Mouse (Mus musculus): Measurements from ENCODE around the gene Iqck. TPM values are rescaled to one million over a fixed set of nuclear protein-coding genes. Genes with fewer than 3 reads are reported as not detected.
A peak's percentile ranks its signal among the peaks of the same experiment; 100 is the strongest.

Gene Iqck
- polyA plus RNA-seq, 1 experiment from 2014 or later: 2.0 TPM

- 47% methylated on average over 14 of the region's 14 CpGs for WGBS
- Histone ChIP-seq H3K4me2 (replicated peaks; ENCODE audit: low read depth, low read length) (no peak overlapping the region), H3K4me1 (ENCODE audit: control insufficient read depth, insufficient read depth, low read length) (no peaks in the 10 kb centered on the region), H3K27ac (ENCODE audit: low read length) (no peak overlapping the region), H3K9ac (replicated peaks; ENCODE audit: low read depth, low read length) (no peak overlapping the region), H3K9me3 (ENCODE audit: control insufficient read depth, low read depth, low read length) (no peaks in the 10 kb centered on the region), H3K36me3 (ENCODE audit: control insufficient read depth, insufficient read depth, low read length) (peaks cover 3% of the 10 kb centered on the region; the same call in 1 of the 2 replicates), H3K27me3 (ENCODE audit: control insufficient read depth, insufficient read depth, low read length) (no peaks in the 10 kb centered on the region), H3K4me3 (ENCODE audit: low read depth, low read length) (no peak overlapping the region)
- ATAC-seq (ENCODE audit: insufficient number of reproducible peaks, insufficient read depth, low FRiP score, low read depth): peak; percentile 39; the same call in 1 of the 2 replicates
Measured at GRCm38 (mm10) chr7:118976414-118977166, 121.0 kb downstream of the Iqck start.

GRCm38 (mm10) chr7:118977167-118977543 lies 121.6 kb downstream of the Iqck start:
- peaks cover 3% of the 10 kb centered on the region; the same call in 1 of the 2 replicates for H3K36me3 ChIP-seq (ENCODE audit: control insufficient read depth, insufficient read depth, low read length)
- no peak overlapping the region for H3K4me2 ChIP-seq (replicated peaks; ENCODE audit: low read depth, low read length)
- no peak overlapping the region for H3K4me3 ChIP-seq (ENCODE audit: low read depth, low read length)
- H3K9ac ChIP-seq (replicated peaks; ENCODE audit: low read depth, low read length): no peak overlapping the region
- WGBS: 79% methylated on average over 10 of the region's 10 CpGs
- no peak overlapping the region for H3K27ac ChIP-seq (ENCODE audit: low read length)
- H3K9me3 ChIP-seq (ENCODE audit: control insufficient read depth, low read depth, low read length): no peaks in the 10 kb centered on the region
- no peaks in the 10 kb centered on the region for H3K27me3 ChIP-seq (ENCODE audit: control insufficient read depth, insufficient read depth, low read length)
- ATAC-seq (ENCODE audit: insufficient number of reproducible peaks, insufficient read depth, low FRiP score, low read depth): no peak
- no peaks in the 10 kb centered on the region for H3K4me1 ChIP-seq (ENCODE audit: control insufficient read depth, insufficient read depth, low read length)

GRCm38 (mm10) chr7:118979121-118979520 lies 123.6 kb downstream of the Iqck start:
- WGBS: 91% methylated on average over 7 of the region's 7 CpGs
- Histone ChIP-seq H3K9me3 (ENCODE audit: control insufficient read depth, low read depth, low read length) (no peaks in the 10 kb centered on the region), H3K4me2 (replicated peaks; ENCODE audit: low read depth, low read length) (no peak overlapping the region), H3K9ac (replicated peaks; ENCODE audit: low read depth, low read length) (no peak overlapping the region), H3K36me3 (ENCODE audit: control insufficient read depth, insufficient read depth, low read length) (peaks cover 7% of the 10 kb centered on the region; the same call in 1 of the 2 replicates), H3K4me1 (ENCODE audit: control insufficient read depth, insufficient read depth, low read length) (no peaks in the 10 kb centered on the region), H3K4me3 (ENCODE audit: low read depth, low read length) (no peak overlapping the region), H3K27ac (ENCODE audit: low read length) (no peak overlapping the region), H3K27me3 (ENCODE audit: control insufficient read depth, insufficient read depth, low read length) (no peaks in the 10 kb centered on the region)
- no peak for ATAC-seq (ENCODE audit: insufficient number of reproducible peaks, insufficient read depth, low FRiP score, low read depth)

GRCm38 (mm10) chr7:118979708-118980107 lies 124.2 kb downstream of the Iqck start:
- 85% methylated on average over 9 of the region's 9 CpGs for WGBS
- Histone ChIP-seq H3K4me1 (ENCODE audit: control insufficient read depth, insufficient read depth, low read length) (no peaks in the 10 kb centered on the region), H3K4me2 (replicated peaks; ENCODE audit: low read depth, low read length) (no peak overlapping the region), H3K9ac (replicated peaks; ENCODE audit: low read depth, low read length) (no peak overlapping the region), H3K36me3 (ENCODE audit: control insufficient read depth, insufficient read depth, low read length) (peaks cover 7% of the 10 kb centered on the region; the same call in 1 of the 2 replicates), H3K27me3 (ENCODE audit: control insufficient read depth, insufficient read depth, low read length) (no peaks in the 10 kb centered on the region), H3K27ac (ENCODE audit: low read length) (no peak overlapping the region), H3K4me3 (ENCODE audit: low read depth, low read length) (no peak overlapping the region), H3K9me3 (ENCODE audit: control insufficient read depth, low read depth, low read length) (no peaks in the 10 kb centered on the region)
- no peak for ATAC-seq (ENCODE audit: insufficient number of reproducible peaks, insufficient read depth, low FRiP score, low read depth)

- Histone ChIP-seq H3K36me3 (ENCODE audit: control insufficient read depth, insufficient read depth, low read length) (peaks cover 4% of the 10 kb centered on the region; the same call in 1 of the 2 replicates), H3K27me3 (ENCODE audit: control insufficient read depth, insufficient read depth, low read length) (no peaks in the 10 kb centered on the region), H3K27ac (ENCODE audit: low read length) (no peak overlapping the region), H3K9me3 (ENCODE audit: control insufficient read depth, low read depth, low read length) (no peaks in the 10 kb centered on the region), H3K4me2 (replicated peaks; ENCODE audit: low read depth, low read length) (no peak overlapping the region), H3K9ac (replicated peaks; ENCODE audit: low read depth, low read length) (no peak overlapping the region), H3K4me3 (ENCODE audit: low read depth, low read length) (no peak overlapping the region), H3K4me1 (ENCODE audit: control insufficient read depth, insufficient read depth, low read length) (no peaks in the 10 kb centered on the region)
- ATAC-seq (ENCODE audit: insufficient number of reproducible peaks, insufficient read depth, low FRiP score, low read depth): no peak
- 68% methylated on average over 4 of the region's 4 CpGs for WGBS
Measured at GRCm38 (mm10) chr7:118981346-118981745, 125.8 kb downstream of the Iqck start.

GRCm38 (mm10) chr7:118981831-118982230 lies 126.3 kb downstream of the Iqck start:
- Histone ChIP-seq H3K4me2 (replicated peaks; ENCODE audit: low read depth, low read length) (no peak overlapping the region), H3K27me3 (ENCODE audit: control insufficient read depth, insufficient read depth, low read length) (no peaks in the 10 kb centered on the region), H3K9me3 (ENCODE audit: control insufficient read depth, low read depth, low read length) (no peaks in the 10 kb centered on the region), H3K27ac (ENCODE audit: low read length) (no peak overlapping the region), H3K4me3 (ENCODE audit: low read depth, low read length) (no peak overlapping the region), H3K9ac (replicated peaks; ENCODE audit: low read depth, low read length) (no peak overlapping the region), H3K4me1 (ENCODE audit: control insufficient read depth, insufficient read depth, low read length) (no peaks in the 10 kb centered on the region), H3K36me3 (ENCODE audit: control insufficient read depth, insufficient read depth, low read length) (peaks cover 4% of the 10 kb centered on the region; the same call in 1 of the 2 replicates)
- WGBS: 86% methylated on average over 5 of the region's 5 CpGs
- no peak for ATAC-seq (ENCODE audit: insufficient number of reproducible peaks, insufficient read depth, low FRiP score, low read depth)

DNA sequence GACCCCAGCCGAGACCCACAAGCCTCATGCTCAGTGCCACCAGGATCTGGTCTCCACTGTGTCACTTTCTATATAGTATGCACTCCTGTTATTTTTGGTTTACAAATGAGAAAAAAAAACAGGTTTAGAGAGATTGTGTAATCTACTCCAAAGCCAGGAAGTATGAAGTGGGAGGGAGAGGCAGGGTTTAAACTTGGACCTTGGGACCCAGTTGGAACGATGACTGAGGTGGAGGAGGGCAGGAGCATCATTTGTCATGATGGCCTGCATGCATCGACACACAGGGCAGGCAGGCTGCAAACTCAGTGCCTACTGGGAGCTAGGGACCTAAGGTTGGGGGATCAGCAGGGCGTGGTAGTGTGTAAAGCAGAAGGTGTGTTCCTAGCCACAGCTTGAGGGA lies 127.0 kb downstream of the Iqck start:
- Histone ChIP-seq H3K9me3 (ENCODE audit: control insufficient read depth, low read depth, low read length) (no peaks in the 10 kb centered on the region), H3K27ac (ENCODE audit: low read length) (no peak overlapping the region), H3K36me3 (ENCODE audit: control insufficient read depth, insufficient read depth, low read length) (peaks cover 4% of the 10 kb centered on the region; the same call in 1 of the 2 replicates), H3K4me3 (ENCODE audit: low read depth, low read length) (no peak overlapping the region), H3K4me2 (replicated peaks; ENCODE audit: low read depth, low read length) (no peak overlapping the region), H3K9ac (replicated peaks; ENCODE audit: low read depth, low read length) (no peak overlapping the region), H3K27me3 (ENCODE audit: control insufficient read depth, insufficient read depth, low read length) (no peaks in the 10 kb centered on the region), H3K4me1 (ENCODE audit: control insufficient read depth, insufficient read depth, low read length) (no peaks in the 10 kb centered on the region)
- WGBS: 73% methylated on average over 4 of the region's 4 CpGs
- no peak for ATAC-seq (ENCODE audit: insufficient number of reproducible peaks, insufficient read depth, low FRiP score, low read depth)

GRCm38 (mm10) chr7:118983961-118984360 lies 128.4 kb downstream of the Iqck start:
- H3K27ac ChIP-seq (ENCODE audit: low read length): no peak overlapping the region
- no peak overlapping the region for H3K9ac ChIP-seq (replicated peaks; ENCODE audit: low read depth, low read length)
- H3K4me1 ChIP-seq (ENCODE audit: control insufficient read depth, insufficient read depth, low read length): no peaks in the 10 kb centered on the region
- ATAC-seq (ENCODE audit: insufficient number of reproducible peaks, insufficient read depth, low FRiP score, low read depth): no peak
- no peaks in the 10 kb centered on the region for H3K27me3 ChIP-seq (ENCODE audit: control insufficient read depth, insufficient read depth, low read length)
- 91% methylated on average over 19 of the region's 19 CpGs for WGBS
- H3K9me3 ChIP-seq (ENCODE audit: control insufficient read depth, low read depth, low read length): no peaks in the 10 kb centered on the region
- no peak overlapping the region for H3K4me3 ChIP-seq (ENCODE audit: low read depth, low read length)
- H3K4me2 ChIP-seq (replicated peaks; ENCODE audit: low read depth, low read length): no peak overlapping the region
- peaks cover 4% of the 10 kb centered on the region; the same call in 1 of the 2 replicates for H3K36me3 ChIP-seq (ENCODE audit: control insufficient read depth, insufficient read depth, low read length)

All from stomach, embryonic 14.5 days (tissue).